Mouse (Mus musculus): ENCODE results near the gene Tspan14. TPM values are rescaled to one million over a fixed set of nuclear protein-coding genes. Genes with fewer than 3 reads are reported as not detected.

Gene Tspan14
- polyA plus RNA-seq, 1 experiment from 2014 or later: 78.5 TPM

DNA sequence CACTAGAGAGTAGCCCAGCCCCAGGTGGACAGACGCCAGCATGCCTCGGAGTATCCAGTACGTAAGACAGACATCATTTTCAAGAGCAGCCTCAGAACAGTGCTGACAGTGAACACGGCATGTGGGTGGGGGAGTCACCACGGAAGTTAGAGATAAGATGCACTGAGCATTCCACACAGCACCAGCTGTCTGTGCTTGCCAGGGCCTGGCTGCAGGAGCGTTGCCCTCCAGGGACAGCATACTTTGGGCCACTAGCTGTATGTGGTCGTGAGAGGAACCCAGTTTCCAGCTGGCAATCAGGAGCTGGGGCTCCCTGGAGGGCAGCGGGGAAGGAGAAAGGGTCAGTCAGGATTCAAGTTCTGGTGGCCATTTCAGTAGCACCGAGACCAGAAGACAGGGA is 59.8 kb downstream of the Tspan14 start:
- Histone ChIP-seq H3K36me3 (peaks cover 67% of the 10 kb centered on the region), H3K4me2 (no peak overlapping the region), H3K4me1 (replicated peaks) (no peaks in the 10 kb centered on the region; the same call in 1 of the 2 replicates), H3K27ac (replicated peaks) (no peak overlapping the region), H3K27me3 (no peaks in the 10 kb centered on the region), H3K4me3 (no peak overlapping the region), H3K9me3 (no peaks in the 10 kb centered on the region), H3K9ac (no peak overlapping the region)
- WGBS: 87% methylated on average over 9 of the region's 9 CpGs
- ATAC-seq (ENCODE audit: low read depth): no peak

DNA sequence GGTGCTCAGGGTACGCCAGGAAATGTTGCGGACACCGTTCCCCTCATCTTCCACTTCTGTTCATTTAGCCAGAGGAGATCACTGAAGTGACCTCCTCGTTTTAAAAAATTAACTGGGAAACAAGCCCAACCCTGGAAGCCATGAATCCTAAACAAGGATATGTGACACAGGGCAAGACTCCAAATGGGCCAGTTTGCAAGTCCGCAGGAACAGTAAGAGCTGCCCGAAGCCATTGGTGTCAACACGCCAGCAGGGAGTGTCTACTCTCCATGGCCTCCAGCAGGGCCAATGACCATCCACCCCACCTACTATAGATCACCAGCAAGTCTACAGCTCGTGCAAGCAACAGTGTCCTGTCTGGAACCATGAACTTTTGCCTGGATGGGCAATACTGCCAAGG is 60.8 kb downstream of the Tspan14 start:
- Histone ChIP-seq H3K4me3 (no peak overlapping the region), H3K9me3 (no peaks in the 10 kb centered on the region), H3K9ac (no peak overlapping the region), H3K4me1 (replicated peaks) (no peaks in the 10 kb centered on the region; the same call in 1 of the 2 replicates), H3K4me2 (no peak overlapping the region), H3K27me3 (no peaks in the 10 kb centered on the region), H3K27ac (replicated peaks) (no peak overlapping the region), H3K36me3 (peaks cover 57% of the 10 kb centered on the region)
- 91% methylated on average over 8 of the region's 8 CpGs for WGBS
- no peak for ATAC-seq (ENCODE audit: low read depth)

DNA sequence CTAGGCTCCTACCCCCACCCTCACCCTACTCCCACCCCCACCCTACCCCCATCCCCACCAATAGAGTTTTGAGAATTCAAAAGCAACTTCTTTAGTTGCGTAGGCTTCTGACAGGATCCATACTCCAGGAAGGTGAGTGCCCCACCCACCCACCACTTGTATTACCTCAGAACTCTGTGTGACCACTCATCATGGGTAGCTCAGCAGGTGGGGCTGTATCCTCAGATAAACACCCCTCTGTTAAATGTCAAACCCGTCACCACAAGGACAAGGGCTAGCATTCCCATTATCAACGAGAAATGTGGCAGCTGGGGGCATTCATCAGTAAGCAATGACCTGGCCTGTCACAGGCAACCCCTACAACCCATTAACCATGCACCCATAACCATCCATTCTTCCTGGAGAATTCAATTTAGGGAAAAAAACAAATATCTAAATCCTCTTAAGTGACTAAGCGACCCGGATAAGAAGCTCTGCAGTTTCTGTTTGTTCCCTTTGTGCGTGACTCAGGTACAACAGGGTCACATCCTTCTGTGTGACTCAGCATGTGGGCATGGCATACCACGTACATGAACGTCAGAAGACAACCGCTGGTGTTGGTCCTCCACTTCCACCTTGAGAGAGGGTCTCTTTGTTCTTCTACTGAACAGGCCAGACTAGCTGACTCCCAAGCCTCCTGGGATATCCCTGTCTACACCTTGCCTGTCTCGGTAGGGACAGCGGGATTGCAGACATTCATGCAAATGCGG is 64.1 kb downstream of the Tspan14 start:
- no peak for ATAC-seq (ENCODE audit: low read depth)
- no peak overlapping the region for H3K9ac ChIP-seq
- no peak overlapping the region for H3K4me3 ChIP-seq
- WGBS: 75% methylated on average over 12 of the region's 12 CpGs
- no peak overlapping the region for H3K27ac ChIP-seq (replicated peaks)
- no peak overlapping the region for H3K4me2 ChIP-seq
- no peaks in the 10 kb centered on the region; the same call in 1 of the 2 replicates for H3K4me1 ChIP-seq (replicated peaks)
- no peaks in the 10 kb centered on the region for H3K27me3 ChIP-seq
- H3K36me3 ChIP-seq: peaks cover 24% of the 10 kb centered on the region
- no peaks in the 10 kb centered on the region for H3K9me3 ChIP-seq

DNA sequence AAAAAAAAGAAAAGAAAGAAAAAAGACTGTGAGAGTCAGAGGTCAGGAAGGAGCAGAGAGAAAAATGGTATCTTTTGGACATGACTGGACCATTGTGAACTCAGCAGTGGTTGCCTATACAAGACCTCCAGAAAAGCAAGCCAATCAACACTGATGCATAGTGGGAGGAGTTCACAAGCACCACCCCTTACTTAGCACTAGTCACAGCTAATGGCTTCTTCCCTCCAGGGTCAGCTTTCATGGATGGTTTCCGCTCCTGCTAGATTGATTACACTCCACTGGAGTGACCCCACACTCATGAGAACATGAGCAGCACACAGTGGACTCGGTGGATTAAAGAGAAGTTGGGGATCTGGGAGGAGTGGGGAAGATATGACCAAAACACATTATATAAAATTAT is 66.3 kb downstream of the Tspan14 start:
- ATAC-seq (ENCODE audit: low read depth): no peak
- Histone ChIP-seq H3K9ac (no peak overlapping the region), H3K36me3 (peaks cover 3% of the 10 kb centered on the region), H3K9me3 (no peaks in the 10 kb centered on the region), H3K4me2 (no peak overlapping the region), H3K27ac (replicated peaks) (no peak overlapping the region), H3K4me1 (replicated peaks) (no peaks in the 10 kb centered on the region; the same call in 1 of the 2 replicates), H3K27me3 (no peaks in the 10 kb centered on the region), H3K4me3 (no peak overlapping the region)
- 63% methylated on average over 2 of the region's 2 CpGs for WGBS

DNA sequence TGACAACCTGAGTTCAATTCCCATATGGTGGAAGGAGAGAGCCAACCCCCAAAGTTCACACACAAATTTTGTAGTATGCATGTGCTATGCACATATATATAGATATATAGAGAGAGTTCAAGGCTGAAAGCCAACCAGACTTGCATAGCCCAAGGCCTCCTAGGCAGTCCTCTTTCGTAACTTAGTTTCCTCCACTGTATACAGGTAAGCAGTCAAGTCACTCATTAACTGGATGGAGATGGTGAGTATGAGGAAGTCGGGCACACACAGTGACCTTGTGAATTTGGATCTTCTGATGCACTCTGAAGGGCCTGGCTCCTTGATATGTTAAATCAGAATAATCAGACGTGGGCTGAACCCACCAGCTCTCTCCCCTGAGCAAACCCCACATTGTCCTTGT is 68.7 kb downstream of the Tspan14 start:
- H3K36me3 ChIP-seq: 0 out of 2 replicates have a peak, but pooled peaks cover 2% of the 10 kb centered on the region
- H3K4me3 ChIP-seq: no peak overlapping the region
- H3K4me2 ChIP-seq: no peak overlapping the region
- no peak for ATAC-seq (ENCODE audit: low read depth)
- no peak overlapping the region for H3K27ac ChIP-seq (replicated peaks)
- H3K4me1 ChIP-seq (replicated peaks): peaks cover 8% of the 10 kb centered on the region
- H3K9ac ChIP-seq: no peak overlapping the region
- no peaks in the 10 kb centered on the region for H3K9me3 ChIP-seq
- WGBS: 83% methylated on average over 3 of the region's 3 CpGs
- no peaks in the 10 kb centered on the region for H3K27me3 ChIP-seq

DNA sequence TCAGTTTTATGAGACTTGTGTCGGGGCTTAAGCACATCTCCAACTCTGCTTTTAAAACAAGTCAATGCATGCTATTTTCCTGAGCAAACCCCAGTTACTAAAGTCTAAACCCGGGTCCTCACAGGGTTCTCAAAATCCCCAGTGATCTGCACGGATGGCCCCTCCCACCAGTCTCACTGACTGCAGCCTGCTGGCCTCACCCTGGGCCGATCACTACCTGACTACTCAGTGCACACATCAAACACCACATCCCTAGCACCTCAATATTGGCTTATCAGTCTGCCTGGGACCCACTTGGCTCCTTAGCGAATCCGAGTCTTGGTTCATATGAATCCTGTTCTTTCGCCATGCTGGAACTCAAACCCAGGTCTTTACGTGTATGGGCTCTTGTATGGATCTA is 70.9 kb downstream of the Tspan14 start:
- no peak for ATAC-seq (ENCODE audit: low read depth)
- H3K27me3 ChIP-seq: no peaks in the 10 kb centered on the region
- H3K27ac ChIP-seq (replicated peaks): no peak overlapping the region
- H3K4me2 ChIP-seq: no peak overlapping the region
- 83% methylated on average over 8 of the region's 8 CpGs for WGBS
- H3K4me3 ChIP-seq: no peak overlapping the region
- no peaks in the 10 kb centered on the region for H3K36me3 ChIP-seq
- H3K4me1 ChIP-seq (replicated peaks): peaks cover 8% of the 10 kb centered on the region; the same call in 1 of the 2 replicates
- no peaks in the 10 kb centered on the region for H3K9me3 ChIP-seq
- no peak overlapping the region for H3K9ac ChIP-seq

DNA sequence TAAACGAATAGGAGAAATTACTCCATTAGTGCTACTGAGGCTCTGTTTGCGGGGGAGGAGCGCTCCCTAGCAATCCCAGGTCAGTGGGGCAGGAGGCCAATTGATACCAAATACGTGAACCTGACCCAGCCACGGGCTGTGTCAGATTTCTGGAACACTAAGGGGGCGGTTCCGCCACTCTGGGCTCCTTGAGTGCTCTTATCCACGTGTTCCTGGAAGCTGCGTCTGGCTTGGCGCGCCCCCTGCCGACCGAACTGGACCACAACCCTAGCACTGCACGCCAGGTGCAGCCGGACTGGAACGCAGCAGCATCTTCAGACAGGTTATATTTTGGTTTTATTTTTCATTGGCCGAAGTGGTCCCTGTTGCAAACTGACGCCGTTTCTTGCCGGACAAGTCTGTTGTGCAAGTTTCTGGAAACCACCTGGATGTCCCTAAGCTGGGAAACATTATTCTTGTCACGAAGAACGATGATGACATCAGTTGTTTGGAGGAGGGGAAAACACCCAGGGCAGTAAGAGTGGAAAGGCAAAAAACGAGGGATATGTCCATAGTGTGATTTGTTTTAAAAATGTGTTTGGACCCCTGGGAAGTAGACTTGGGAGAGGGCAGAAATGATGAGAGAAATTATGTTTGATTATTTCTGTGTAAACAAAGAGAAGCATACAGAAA is 71.9 kb downstream of the Tspan14 start:
- Histone ChIP-seq H3K27ac (replicated peaks) (no peak overlapping the region), H3K4me2 (peak overlapping the region; percentile 50), H3K27me3 (no peaks in the 10 kb centered on the region), H3K9ac (peak overlapping the region; percentile 32; the same call in 1 of the 2 replicates), H3K4me3 (peak overlapping the region; percentile 21), H3K9me3 (no peaks in the 10 kb centered on the region), H3K4me1 (replicated peaks) (peaks cover 8% of the 10 kb centered on the region; the same call in 1 of the 2 replicates), H3K36me3 (no peaks in the 10 kb centered on the region)
- WGBS: 16% methylated on average over 23 of the region's 23 CpGs
- peak; percentile 89 for ATAC-seq (ENCODE audit: low read depth)

DNA sequence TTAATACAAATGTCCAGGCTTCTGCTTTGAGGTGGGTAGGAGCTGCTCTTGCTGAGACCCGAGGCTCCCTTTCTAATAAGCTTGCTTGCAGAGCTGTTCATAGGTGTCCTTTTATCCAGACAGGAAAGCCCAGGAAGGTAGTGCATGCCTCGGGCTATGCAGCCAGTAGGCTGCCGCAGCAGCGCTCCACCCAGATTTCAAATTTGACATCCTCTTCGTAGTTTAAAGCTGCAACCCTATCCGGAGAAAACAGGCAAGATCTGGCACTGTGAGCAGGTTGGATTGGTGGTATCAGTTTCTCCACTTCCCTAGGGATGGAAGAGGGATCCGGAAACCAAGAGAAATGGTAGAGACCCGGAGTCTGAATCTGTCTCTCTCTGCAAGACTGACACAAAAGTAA is 72.7 kb downstream of the Tspan14 start:
- Histone ChIP-seq H3K4me1 (replicated peaks) (peaks cover 8% of the 10 kb centered on the region; the same call in 1 of the 2 replicates), H3K4me2 (no peak overlapping the region), H3K36me3 (no peaks in the 10 kb centered on the region), H3K27ac (replicated peaks) (no peak overlapping the region; the same call in 1 of the 2 replicates), H3K9ac (peak overlapping the region; percentile 32), H3K27me3 (no peaks in the 10 kb centered on the region), H3K4me3 (no peak overlapping the region), H3K9me3 (no peaks in the 10 kb centered on the region)
- WGBS: 73% methylated on average over 8 of the region's 8 CpGs
- ATAC-seq (ENCODE audit: low read depth): 0 out of 2 replicates have a peak, but pooled peaks have one; percentile 9

DNA sequence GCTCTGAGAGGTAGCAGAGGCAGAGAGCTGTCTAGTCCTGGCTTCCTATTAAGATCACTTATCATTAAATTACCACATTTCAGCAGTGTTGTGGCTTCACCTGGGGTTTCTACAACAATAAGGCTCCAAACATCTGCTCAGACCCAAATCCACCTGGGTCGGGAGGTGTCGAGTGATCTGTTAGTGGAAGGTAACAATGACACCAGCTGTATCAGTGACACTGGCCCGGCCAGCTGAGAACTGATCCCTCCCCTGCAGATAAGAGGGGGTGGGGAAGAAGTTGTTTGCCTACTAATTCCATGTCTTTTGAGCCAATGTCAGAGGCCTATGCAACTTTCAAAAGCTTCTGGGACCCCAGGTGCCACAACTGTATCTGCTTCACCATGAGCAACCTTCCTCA is 73.4 kb downstream of the Tspan14 start, which contains the start of gene Sh2d4b:
Sh2d4b (minus strand) TSS at position 71 of the 400 bp plus-strand sequence.
- Histone ChIP-seq H3K27me3 (no peaks in the 10 kb centered on the region), H3K27ac (replicated peaks) (no peak within 1 kb of the TSS; the same call in 1 of the 2 replicates), H3K9me3 (no peaks in the 10 kb centered on the region), H3K4me3 (no peak within 1 kb of the TSS), H3K4me2 (no peak within 1 kb of the TSS), H3K4me1 (replicated peaks) (peaks cover 8% of the 10 kb centered on the region; the same call in 1 of the 2 replicates), H3K36me3 (no peaks in the 10 kb centered on the region), H3K9ac (peak within 1 kb of the TSS; percentile 32)
- 91% methylated on average over 3 of the region's 3 CpGs for WGBS
- ATAC-seq (ENCODE audit: low read depth): no peak

DNA sequence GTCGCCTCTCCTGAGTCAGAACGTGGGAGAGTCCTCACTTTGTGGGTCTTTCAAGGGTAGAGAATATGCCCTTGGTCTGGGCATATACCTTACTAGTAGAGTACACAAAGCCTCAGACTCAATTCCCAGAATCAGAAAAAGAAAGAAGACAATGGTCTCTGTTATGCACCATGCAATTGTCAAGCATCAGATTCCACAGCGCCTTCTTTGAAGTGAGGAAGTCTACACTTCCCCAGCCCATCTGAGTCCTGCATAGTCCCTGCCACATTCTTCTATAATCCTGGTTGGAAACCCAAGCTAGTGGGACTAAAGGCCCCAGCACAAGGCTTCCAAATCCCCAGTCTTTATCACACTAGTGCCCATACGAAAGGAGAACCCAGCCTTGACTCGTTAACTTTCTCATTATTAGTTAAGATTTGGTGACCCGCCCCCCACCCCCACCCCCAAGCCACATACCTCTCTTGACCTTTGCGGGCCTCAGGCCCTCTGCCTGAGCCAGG is 74.2 kb downstream of the Tspan14 start:
- 91% methylated on average over 7 of the region's 7 CpGs for WGBS
- H3K9me3 ChIP-seq: no peaks in the 10 kb centered on the region

DNA sequence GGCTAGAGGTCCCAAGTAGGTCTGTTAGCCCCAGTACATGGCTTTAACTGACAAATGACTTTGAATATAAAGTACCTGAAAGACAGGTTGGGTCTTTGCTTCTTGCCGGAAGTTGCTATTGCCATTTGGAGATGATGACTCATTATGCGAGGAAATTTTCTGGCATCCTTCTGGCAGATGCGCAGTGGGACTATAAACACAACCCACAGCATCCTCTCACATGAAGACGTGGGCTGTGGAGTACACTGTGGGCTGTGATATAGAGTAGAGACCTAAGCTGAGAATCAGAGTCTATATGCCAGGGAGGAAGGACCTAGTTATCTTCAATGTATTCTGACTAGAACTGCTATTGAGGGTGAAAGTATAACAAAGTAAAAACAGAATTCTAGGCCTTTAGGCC is 75.1 kb downstream of the Tspan14 start:
- Histone ChIP-seq H3K4me2 (no peak overlapping the region), H3K36me3 (no peaks in the 10 kb centered on the region), H3K27me3 (no peaks in the 10 kb centered on the region), H3K9me3 (no peaks in the 10 kb centered on the region), H3K4me3 (no peak overlapping the region), H3K9ac (no peak overlapping the region), H3K4me1 (replicated peaks) (peaks cover 8% of the 10 kb centered on the region; the same call in 1 of the 2 replicates), H3K27ac (replicated peaks) (no peak overlapping the region)
- WGBS: 90% methylated on average over 4 of the region's 4 CpGs
- no peak for ATAC-seq (ENCODE audit: low read depth)

More for the DNA sequence above, 74.2 kb downstream of the Tspan14 start:
- Histone ChIP-seq H3K36me3 (no peaks in the 10 kb centered on the region), H3K9ac (no peak overlapping the region), H3K27ac (replicated peaks) (no peak overlapping the region), H3K4me2 (no peak overlapping the region), H3K4me1 (replicated peaks) (peaks cover 8% of the 10 kb centered on the region; the same call in 1 of the 2 replicates), H3K27me3 (no peaks in the 10 kb centered on the region), H3K4me3 (no peak overlapping the region)
- ATAC-seq (ENCODE audit: low read depth): no peak

DNA sequence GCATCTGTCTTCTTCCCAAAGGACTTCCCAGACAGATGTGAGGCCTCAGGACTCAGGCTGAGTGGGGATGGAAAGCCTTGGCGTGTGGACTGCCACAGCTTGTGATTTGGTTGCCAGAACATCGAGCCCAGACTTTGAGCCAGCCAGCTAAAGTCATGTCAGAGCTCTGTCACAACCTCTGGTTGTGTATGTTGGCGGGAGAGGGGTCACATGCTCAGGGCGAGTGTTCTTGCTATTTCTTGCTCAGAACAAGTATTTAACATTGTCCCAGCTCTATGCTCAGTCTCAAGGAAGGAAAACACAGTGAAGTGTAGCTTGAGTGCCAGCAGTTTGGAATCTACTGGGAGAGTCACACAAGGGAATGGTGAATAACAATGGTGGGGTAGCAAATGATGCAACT is 76.9 kb downstream of the Tspan14 start:
- Histone ChIP-seq H3K9me3 (no peaks in the 10 kb centered on the region), H3K4me1 (replicated peaks) (peaks cover 8% of the 10 kb centered on the region; the same call in 1 of the 2 replicates), H3K27me3 (no peaks in the 10 kb centered on the region), H3K4me3 (no peak overlapping the region), H3K4me2 (no peak overlapping the region), H3K36me3 (no peaks in the 10 kb centered on the region), H3K9ac (no peak overlapping the region), H3K27ac (replicated peaks) (no peak overlapping the region)
- no peak for ATAC-seq (ENCODE audit: low read depth)
- 78% methylated on average over 4 of the region's 4 CpGs for WGBS
